Mouse (Mus musculus): ENCODE measurements at regions not wholly inside any gene's neighbourhood (a gene's known extent, or its start where the extent isn't known, plus 50 kb on each side); places are given as distances from the start of the nearest gene placed in this dataset.

GRCm38 (mm10) chr7:135823884-135824750 lies 108.0 kb upstream of the Mki67 start:
- no peak for DNase-seq

GRCm38 (mm10) chr7:135829246-135829645 lies 113.1 kb upstream of the Mki67 start:
- no peak for DNase-seq

DNA sequence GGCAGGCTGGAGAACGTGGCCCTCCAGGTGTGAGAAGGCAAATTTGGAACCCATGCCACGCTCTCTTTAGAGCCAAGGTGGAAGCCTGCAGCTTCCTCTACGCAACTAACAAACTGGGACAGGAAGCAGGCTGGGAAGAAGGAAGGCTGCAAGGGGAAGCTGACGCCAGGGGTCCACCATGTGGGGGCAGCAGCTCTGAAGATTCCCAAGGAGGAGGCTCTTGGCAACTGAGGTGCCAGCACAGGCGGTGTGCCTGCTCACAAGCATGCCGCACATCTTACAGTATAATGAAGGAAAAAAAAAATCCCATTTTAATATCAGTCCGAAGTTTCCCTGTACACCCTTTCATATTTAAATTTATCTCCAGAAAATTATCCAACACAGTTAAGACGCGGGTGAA lies 117.3 kb upstream of the Mki67 start:
- no peak for DNase-seq

DNA sequence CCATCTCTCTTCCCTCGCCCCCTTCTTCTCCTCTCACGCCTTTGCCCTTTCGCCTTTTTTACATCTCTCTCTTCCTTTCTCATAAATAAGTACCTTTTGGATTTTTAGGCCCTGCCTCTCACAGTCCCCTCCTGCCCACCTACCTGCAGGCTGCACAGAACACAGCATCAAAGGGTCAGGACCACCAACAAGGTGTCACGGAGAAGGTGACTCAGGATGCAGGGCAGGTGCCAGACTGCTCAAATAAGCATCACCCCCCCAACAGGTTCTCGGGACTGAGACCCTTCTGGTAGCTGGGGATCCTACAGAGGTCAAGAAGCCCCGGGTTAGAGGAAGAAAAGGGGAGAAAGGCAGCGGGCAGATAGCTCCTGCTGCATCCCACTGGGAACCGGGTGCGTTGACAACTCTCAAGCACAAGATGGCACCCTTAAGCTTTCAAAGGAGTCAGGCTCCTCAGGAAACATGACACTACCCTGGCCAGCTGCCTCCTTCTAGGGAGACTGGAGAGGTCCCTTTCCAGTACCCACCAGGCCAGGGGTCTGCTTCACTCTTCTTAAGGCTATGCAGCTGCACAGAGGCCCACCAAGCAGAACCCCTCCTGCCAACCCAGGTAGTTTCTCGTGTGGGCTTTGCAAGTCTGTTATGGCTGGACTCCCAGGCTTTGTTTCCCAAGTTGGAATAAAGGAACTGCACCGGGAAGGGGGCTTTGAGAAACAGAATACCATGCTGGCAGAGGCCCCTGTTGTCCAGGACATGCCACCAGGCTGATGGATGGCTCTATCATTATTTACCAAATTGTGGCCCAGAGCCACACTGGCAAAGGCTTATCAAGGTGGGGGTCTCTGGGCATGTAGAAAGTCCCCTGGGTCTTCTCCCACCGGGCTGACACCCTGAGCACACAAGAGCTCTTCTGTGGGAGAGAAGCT lies 120.9 kb upstream of the Mki67 start:
- peak; percentile 87 to 88 for DNase-seq

DNA sequence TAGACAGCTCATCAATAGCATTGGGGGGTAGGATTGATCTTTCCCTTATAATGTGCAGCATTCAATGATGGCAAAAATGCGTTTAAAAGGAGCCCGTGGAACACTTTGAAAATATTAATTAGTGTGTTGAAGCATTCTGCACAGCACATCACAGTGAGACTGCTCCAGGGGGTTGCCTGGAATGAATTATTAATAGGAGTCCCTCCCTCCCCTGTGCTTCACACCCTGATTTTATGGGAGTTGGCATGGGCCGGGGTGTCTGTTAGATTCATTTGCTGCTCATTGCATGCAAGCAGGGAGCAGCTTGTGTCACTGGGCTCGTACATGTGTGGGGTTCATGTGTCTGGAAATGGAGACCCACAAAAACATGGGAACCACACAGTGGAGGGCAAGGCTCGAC lies 127.9 kb upstream of the Mki67 start:
- no peak for DNase-seq

DNA sequence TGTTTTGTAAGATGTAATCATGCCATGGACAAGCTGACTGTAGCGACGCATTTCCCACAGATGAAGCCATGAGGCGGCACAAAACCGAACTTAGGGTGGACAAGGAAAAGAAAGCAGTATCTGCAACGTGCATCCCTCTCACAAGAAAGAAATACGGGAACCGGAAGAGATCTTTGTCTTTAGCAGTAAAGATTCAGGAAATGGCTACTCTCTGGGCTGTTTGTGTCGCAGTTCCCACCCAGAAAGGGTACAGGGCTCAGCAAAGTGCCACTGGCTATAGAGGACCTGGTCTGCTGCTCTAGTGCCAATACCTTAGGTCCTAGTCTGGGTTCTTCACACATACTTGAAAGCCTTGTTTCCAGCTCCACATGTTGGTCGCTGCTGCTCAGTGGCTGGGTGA lies 131.1 kb upstream of the Mki67 start:
- DNase-seq: no peak

DNA sequence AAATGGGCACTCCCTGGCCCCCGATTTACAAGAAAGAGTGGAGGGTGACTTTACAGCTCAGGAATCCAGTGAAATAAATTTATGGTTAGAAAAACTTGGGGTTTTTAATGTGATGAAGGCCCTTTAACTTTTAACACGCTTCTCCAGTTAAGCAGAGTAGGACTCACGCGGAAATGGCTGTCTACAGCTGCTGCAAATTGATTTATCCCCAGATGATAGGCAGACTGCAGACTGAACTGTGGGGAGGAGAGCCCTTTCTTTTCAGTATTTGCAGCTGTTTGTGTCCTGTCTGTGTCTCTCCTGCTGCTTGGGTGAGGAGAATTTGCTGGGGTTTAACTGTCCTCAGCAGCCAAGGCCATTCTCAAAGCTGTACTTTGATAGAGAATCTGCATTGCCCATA lies 132.0 kb upstream of the Mki67 start:
- peak in 1 of 2 experiments; percentile 50 for DNase-seq

GRCm38 (mm10) chr7:135848833-135849232 lies 132.7 kb upstream of the Mki67 start:
- no peak for DNase-seq

- DNase-seq: peak; percentile 76 to 84
Measured at GRCm38 (mm10) chr7:135853127-135853813, 137.1 kb upstream of the Mki67 start.

DNA sequence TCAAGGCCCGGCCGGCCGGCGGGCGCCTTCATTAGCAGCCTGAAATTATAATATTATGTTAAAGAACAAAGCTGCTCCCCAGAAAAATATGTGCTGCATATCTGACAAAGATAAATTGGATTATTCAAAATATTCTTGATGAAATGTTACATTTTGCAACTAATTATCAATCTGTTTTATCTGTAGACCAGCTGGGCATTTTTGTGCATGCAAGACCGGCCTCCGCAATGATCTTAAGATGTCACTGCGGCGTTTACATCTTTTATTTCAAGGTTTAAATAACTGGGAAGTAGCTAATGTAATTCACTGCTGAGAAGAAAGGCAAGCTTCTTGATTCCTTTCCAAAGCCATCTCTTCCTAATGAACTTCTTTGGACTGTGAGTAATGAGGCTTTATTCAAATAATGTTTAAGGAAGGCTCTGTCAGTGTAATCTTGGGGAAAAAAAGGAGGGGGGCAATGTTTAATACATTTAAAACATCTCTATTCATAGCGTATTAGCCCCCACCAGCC lies 137.7 kb upstream of the Mki67 start:
- DNase-seq: no peak

GRCm38 (mm10) chr7:135860288-135860687 lies 144.1 kb upstream of the Mki67 start:
- no peak for DNase-seq

GRCm38 (mm10) chr7:135860741-135861408 lies 144.7 kb upstream of the Mki67 start:
- peak; percentile 42 to 70 for DNase-seq

DNA sequence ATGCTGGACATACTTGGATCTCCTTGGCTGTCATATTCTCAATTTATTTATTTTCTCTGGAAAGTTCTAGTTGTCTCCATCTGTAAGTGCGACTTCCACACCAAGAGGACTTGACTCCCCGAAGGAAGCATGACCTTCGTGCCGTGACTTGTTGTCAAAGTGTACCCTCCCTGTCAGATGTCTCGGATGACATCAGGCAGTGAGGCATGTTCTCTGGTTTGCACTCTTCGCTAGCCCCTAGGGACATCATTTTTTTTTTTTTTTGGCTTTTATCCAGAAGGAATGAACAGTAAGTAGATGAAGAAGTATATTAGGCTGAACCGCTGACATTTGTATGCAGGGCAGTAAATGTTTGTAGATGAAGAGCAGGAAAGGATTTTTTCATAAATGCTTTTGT lies 145.2 kb upstream of the Mki67 start:
- DNase-seq: peak in 1 of 2 experiments; percentile 50

DNA sequence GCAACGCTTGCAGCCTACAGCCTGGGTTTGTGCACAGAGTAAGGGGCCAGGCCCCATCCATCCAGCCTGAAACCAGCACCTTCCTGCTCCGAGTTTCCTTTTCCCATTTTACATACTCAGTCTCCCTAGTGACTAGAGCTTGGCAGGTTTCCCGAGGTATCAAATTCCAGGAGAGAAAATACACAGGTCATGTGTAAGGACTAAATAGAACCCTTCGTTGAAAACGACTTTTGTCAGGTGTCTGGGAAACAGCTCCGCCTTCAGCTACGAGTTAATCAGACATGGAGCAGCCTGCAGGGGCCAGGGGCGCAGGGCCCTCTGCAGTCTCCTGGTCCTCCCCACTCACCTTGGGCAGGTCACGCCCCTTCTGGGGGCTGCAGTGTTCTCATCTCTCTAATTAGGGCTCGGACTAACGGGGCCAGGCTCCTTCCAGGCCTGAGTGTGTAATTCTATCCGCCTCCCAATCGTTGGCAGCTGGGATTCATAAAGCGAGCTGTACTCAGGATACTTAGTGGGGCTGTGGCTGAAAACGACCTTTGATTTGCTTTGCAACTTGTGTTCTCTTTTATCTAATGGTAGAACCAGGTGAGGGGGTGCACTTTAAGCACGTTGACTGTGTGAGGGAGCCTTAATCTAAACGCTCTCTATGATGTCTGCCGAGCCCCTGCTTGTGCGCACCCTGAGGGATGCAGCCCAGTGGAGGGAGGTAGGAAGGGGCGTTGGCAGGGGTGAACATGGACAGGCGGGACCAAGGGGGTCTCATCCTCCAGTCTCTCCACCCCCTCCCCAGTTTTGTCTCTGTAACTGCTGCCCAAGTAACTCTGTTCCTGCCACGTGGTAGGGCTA lies 147.6 kb upstream of the Mki67 start:
- DNase-seq: peak; percentile 47 to 57

- DNase-seq: no peak
Measured at GRCm38 (mm10) chr7:135870981-135871380, 154.8 kb upstream of the Mki67 start.

DNA sequence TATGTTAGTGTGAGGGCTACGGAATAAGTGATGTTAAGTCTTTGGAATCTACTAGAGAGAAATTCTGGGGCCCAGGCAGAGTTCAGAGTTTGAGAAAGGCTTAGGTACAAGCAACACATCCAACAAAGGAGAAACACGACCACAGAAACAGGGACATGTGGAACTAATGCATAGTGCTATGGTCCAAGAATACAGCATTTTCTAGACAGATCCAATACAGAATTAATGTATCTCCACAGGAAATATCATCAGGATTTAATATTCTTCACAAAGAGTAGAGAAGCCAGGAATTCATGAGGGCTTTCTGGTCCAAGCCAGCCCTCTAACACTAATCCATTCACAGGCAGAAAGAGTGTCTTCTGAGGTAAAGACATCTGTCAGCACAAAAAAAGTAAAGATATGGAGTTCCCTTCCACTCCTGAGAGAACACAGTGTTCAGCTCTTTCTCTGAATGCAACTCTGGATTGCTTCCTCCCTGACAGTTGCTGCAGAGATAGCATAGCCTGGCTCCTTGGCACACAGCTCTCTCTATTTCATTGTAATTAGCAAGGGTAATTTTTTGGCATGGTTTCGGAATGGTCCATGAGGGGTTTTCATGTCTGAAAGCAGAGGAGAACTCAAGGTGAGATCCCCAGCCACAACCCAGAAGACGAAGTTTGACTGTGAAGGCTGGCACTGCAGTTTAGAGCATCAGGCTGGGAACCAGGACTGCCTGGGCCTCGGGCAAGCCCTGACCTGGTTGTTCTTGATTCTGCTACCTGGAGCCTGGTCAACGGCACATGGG lies 161.1 kb upstream of the Mki67 start:
- DNase-seq: no peak

GRCm38 (mm10) chr7:135878750-135879149 lies 162.6 kb upstream of the Mki67 start:
- DNase-seq: no peak

GRCm38 (mm10) chr7:135880446-135880845 lies 164.3 kb upstream of the Mki67 start:
- DNase-seq: no peak

- no peak for DNase-seq
Measured at GRCm38 (mm10) chr7:135882306-135882705, 166.1 kb upstream of the Mki67 start.

GRCm38 (mm10) chr7:135888598-135888997 lies 172.4 kb upstream of the Mki67 start:
- DNase-seq: no peak
